Mouse (Mus musculus): ENCODE results near the gene Dntt.

GRCm38 (mm10) chr19:41086289-41086688 is 57.2 kb downstream of the Dntt start:
- TF ChIP-seq CTCF (IDR thresholded peaks at IDR 0.05; ENCODE audit: extremely low read depth, insufficient read depth, low read length) (no peak), POLR2A (IDR thresholded peaks at IDR 0.05; ENCODE audit: extremely low read depth, insufficient read depth, low read length) (no peak)

Measured in cortical plate, adult 2 months (tissue).